Mouse (Mus musculus) cerebellum, adult 9-11 months (tissue): ENCODE data around the gene Dgki.

Source experiments
- DNase-seq: peaks from one replicate; pipeline ENCODE4 v3.0.0; 2022

The Dgki gene

GRCm38 (mm10) chr6:36797066-36797655 is 502.8 kb downstream of the Dgki start:
- no peak for DNase-seq
